ENCODE assay signal across 13 mouse cellular contexts in the genomic region with DNA sequence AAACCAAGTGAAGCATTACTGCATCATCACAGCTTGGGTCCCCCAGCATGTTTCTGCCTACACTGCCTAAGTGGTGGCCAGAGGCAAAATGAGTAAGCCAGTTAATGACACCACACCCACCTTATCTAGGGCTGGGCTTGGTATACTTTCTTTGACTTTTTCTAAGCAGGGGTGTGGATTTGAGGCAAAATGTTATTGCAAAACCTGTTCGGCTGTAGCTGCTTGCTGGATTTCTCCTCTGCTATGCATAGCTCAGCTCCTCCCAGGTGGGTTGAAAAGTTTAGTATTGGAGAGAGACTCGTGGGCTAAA. TPM values are rescaled to one million over a fixed set of nuclear protein-coding genes. Genes with fewer than 3 reads are reported as not detected.
DNase-seq lines count a peak whose midpoint lies in the region; ATAC-seq and TF ChIP-seq lines count a peak whose summit lies in the region.
"Had no signal": no experiment of that assay in that cellular context is flagged by ENCODE, and none has a peak within 500 bp of the region (broad histone marks: within the 10 kb centered on the region; RNA-seq: fewer than 3 reads in every experiment).

No protein-coding gene starts in this region.

- intact Hi-C loops in heart, adult 2 months (cut with DNase I) = no loop called here

- H3K27me3 ChIP-seq in heart, adult 2 months (ENCODE audit: control insufficient read depth, insufficient read depth, low read length) = no peaks in the 10 kb centered on the region
- no peaks in the 10 kb centered on the region for H3K27me3 ChIP-seq in heart, embryonic 11.5 days (ENCODE audit: control insufficient read depth, insufficient read depth, low read length)
- no peaks in the 10 kb centered on the region for H3K27me3 ChIP-seq in liver, embryonic 11.5 days (replicated peaks; ENCODE audit: control insufficient read depth, insufficient read depth, low read length)
- H3K27me3 ChIP-seq: forebrain, embryonic 13.5 days; heart, embryonic 13.5 days; lung, embryonic 15.5 days had no signal

- no peak for TF ChIP-seq CTCF in heart, adult 2 months (IDR thresholded peaks at IDR 0.05)

- no peak overlapping the region for H3K4me3 ChIP-seq in heart, adult 2 months
- H3K4me3 ChIP-seq in heart, embryonic 11.5 days (ENCODE audit: low read depth, low read length) = no peak overlapping the region
- H3K4me3 ChIP-seq in liver, embryonic 11.5 days (ENCODE audit: low read depth, low read length) = no peak overlapping the region
- H3K4me3 ChIP-seq: forebrain, embryonic 13.5 days; heart, embryonic 13.5 days; lung, embryonic 15.5 days had no signal

- ATAC-seq in heart, embryonic 11.5 days (replicated peaks; ENCODE audit: insufficient number of reproducible peaks, low FRiP score, low TSS enrichment) = no peak
- peak; percentile 57 for ATAC-seq in common myeloid progenitor, adult 5-6 weeks (replicated peaks; ENCODE audit: low read depth, poor library complexity, severe bottlenecking)
- ATAC-seq in liver, embryonic 11.5 days (replicated peaks; ENCODE audit: low FRiP score) = peak; percentile 83
- ATAC-seq: activated CD4-positive, CD25-positive, alpha-beta regulatory T cell, adult 4 months had no signal

- no peak overlapping the region for H3K4me2 ChIP-seq in heart, embryonic 11.5 days
- peak overlapping the region; percentile 32 for H3K4me2 ChIP-seq in liver, embryonic 11.5 days
- H3K4me2 ChIP-seq: forebrain, embryonic 13.5 days; heart, embryonic 13.5 days; lung, embryonic 15.5 days had no signal

- TF ChIP-seq POLR2A in heart, adult 2 months (IDR thresholded peaks at IDR 0.05; ENCODE audit: insufficient read depth, low read depth, low read length) = no peak

- WGBS in heart, adult 2 months = 53% methylated on average over 2 of the region's 2 CpGs
- 56% methylated on average over 2 of the region's 2 CpGs for WGBS in heart, embryonic 11.5 days (ENCODE audit: insufficient replicate concordance)
- 49% methylated on average over 2 of the region's 2 CpGs for whole genome bisulfite sequencing in liver, embryonic 11.5 days

- H3K9ac ChIP-seq in heart, adult 2 months (ENCODE audit: low read depth, low read length) = no peak overlapping the region; the same call in 1 of the 2 replicates
- no peak overlapping the region for H3K9ac ChIP-seq in heart, embryonic 11.5 days (ENCODE audit: low read depth, low read length)
- H3K9ac ChIP-seq in liver, embryonic 11.5 days (ENCODE audit: low read depth, low read length) = no peak overlapping the region
- H3K9ac ChIP-seq: forebrain, embryonic 13.5 days; heart, embryonic 13.5 days; lung, embryonic 15.5 days had no signal

- H3K36me3 ChIP-seq in heart, adult 2 months (ENCODE audit: control insufficient read depth, insufficient read depth, low read length) = peaks cover 45% of the 10 kb centered on the region
- no peaks in the 10 kb centered on the region for H3K36me3 ChIP-seq in heart, embryonic 11.5 days (ENCODE audit: control insufficient read depth, insufficient read depth, low read length)
- no peaks in the 10 kb centered on the region for H3K36me3 ChIP-seq in liver, embryonic 11.5 days (ENCODE audit: control insufficient read depth, insufficient read depth, low read length)
- H3K36me3 ChIP-seq: heart, embryonic 13.5 days; lung, embryonic 15.5 days had no signal

- peak overlapping the region; percentile 42; the same call in 1 of the 2 replicates for H3K27ac ChIP-seq in heart, adult 2 months
- H3K27ac ChIP-seq in heart, embryonic 11.5 days (ENCODE audit: low read depth, low read length) = no peak overlapping the region
- peak overlapping the region; percentile 41; the same call in 1 of the 2 replicates for H3K27ac ChIP-seq in liver, embryonic 11.5 days (ENCODE audit: low read depth, low read length)
- H3K27ac ChIP-seq: forebrain, embryonic 13.5 days; heart, embryonic 13.5 days; lung, embryonic 15.5 days had no signal

- TF ChIP-seq EP300 in heart, adult 2 months (IDR thresholded peaks at IDR 0.05; ENCODE audit: insufficient read depth, low read depth, low read length) = no peak

- no peak for DNase-seq in heart, adult 2 months
- DNase-seq in 3134 (ENCODE audit: extremely low read depth, insufficient read length, low spot score) = peak; percentile 55
- DNase-seq in liver, embryonic 11.5 days (ENCODE audit: low spot score) = no peak
- DNase-seq in retina, embryonic 14.5 days (ENCODE audit: low spot score) = no peak
- DNase-seq in testis, postnatal 14 days (ENCODE audit: low spot score) = no peak
- no peak for DNase-seq in natural killer cell, adult 2 months (ENCODE audit: low spot score in 2 of 2)
- DNase-seq: cerebellum, adult 8-10 months had no signal

- H3K9me3 ChIP-seq in heart, embryonic 11.5 days (replicated peaks; ENCODE audit: control insufficient read depth, low read length) = no peaks in the 10 kb centered on the region
- no peaks in the 10 kb centered on the region for H3K9me3 ChIP-seq in liver, embryonic 11.5 days (ENCODE audit: control insufficient read depth, low read length)
- H3K9me3 ChIP-seq: forebrain, embryonic 13.5 days; heart, embryonic 13.5 days; lung, embryonic 15.5 days had no signal

- H3K79me2 ChIP-seq in heart, adult 2 months (replicated peaks; ENCODE audit: control insufficient read depth, insufficient read depth, low read length) = peaks cover 3% of the 10 kb centered on the region

- peaks cover 27% of the 10 kb centered on the region for H3K4me1 ChIP-seq in heart, adult 2 months (ENCODE audit: control insufficient read depth, insufficient read depth, low read length)
- H3K4me1 ChIP-seq in heart, embryonic 11.5 days (ENCODE audit: control insufficient read depth, insufficient read depth, low read length) = peaks cover 28% of the 10 kb centered on the region
- H3K4me1 ChIP-seq in liver, embryonic 11.5 days (replicated peaks; ENCODE audit: control insufficient read depth, insufficient read depth, low read length) = peaks cover 51% of the 10 kb centered on the region

RNA-seq across cellular contexts. Expression of gene Plxna2, which starts 57.8 kb away (rescaled TPM):
- 10 to 100 TPM; 22.6 to 30.6 TPM for total RNA-seq in heart, adult 2 months (2021)
- 9.8 and 16.7 TPM in 2 replicates for polyA plus RNA-seq in heart, adult 2 months (2012; rRNA removed)
- polyA plus RNA-seq in heart, embryonic 11.5 days (2014; fragmentation: Nextera tagmentation; extraction: Ambion mirVana) = 6.4 and 6.7 TPM in 2 replicates
- 0.23 and 3.1 TPM in 2 replicates for total RNA-seq in common myeloid progenitor, adult 5-6 weeks (2017)
- 4.8 and 4.9 TPM in 2 replicates for polyA plus RNA-seq in liver, embryonic 11.5 days (2014; fragmentation: Nextera tagmentation; extraction: Ambion mirVana)
- polyA plus RNA-seq: activated CD4-positive, CD25-positive, alpha-beta regulatory T cell, adult 4 months had no signal
